ENCODE assay signal across 8 mouse cellular contexts in genomic region chr9:108490559-108491285, GRCm38 (mm10). TPM values are rescaled to one million over a fixed set of nuclear protein-coding genes. Genes with fewer than 3 reads are reported as not detected.
DNase-seq lines count a peak whose midpoint lies in the region; ATAC-seq and TF ChIP-seq lines count a peak whose summit lies in the region.

Usp19 (plus strand) TSS chr9:108490602.

- H3K9ac ChIP-seq in hindbrain, embryonic 13.5 days, result peak within 1 kb of the TSS; percentile 95

- DNase-seq in Patski (ENCODE audit: low read depth, low spot score), result peak; percentile 73
- peak; percentile 95 to 97 for DNase-seq in cerebellum, postnatal 14 days
- peak; percentile 91 to 92 for DNase-seq in frontal cortex, postnatal 14 days (ENCODE audit: low spot score in 2 of 2)
- peak; percentile 85 to 88 for DNase-seq in layer of hippocampus, postnatal 25 days (ENCODE audit: extremely low spot score in 1 of 2, low spot score in 1 of 2)
- peak; percentile 98 for DNase-seq in lung, postnatal 25 days (ENCODE audit: low spot score)
- DNase-seq in retina, embryonic 14.5 days (ENCODE audit: low spot score), result peak; percentile 95
- peak; percentile 94 for DNase-seq in thymus, postnatal 4 days

- no peak for TF ChIP-seq CTCF in Patski (IDR thresholded peaks at IDR 0.05)

- CTCF ChIA-PET in Patski (lab: Charles Lee), result no interaction called here

- peaks cover 57% of the 10 kb centered on the region for H3K36me3 ChIP-seq in hindbrain, embryonic 13.5 days

- ATAC-seq in Patski, result peak; percentile 81
- ATAC-seq in hindbrain, embryonic 13.5 days (ENCODE audit: low FRiP score), result peak; percentile 94

- under 1% methylated on average over 68 of the region's 69 CpGs for WGBS in hindbrain, embryonic 13.5 days

- POLR2A ChIA-PET in Patski (lab: Charles Lee), result interaction anchor here (0.5 to 5.5 kb wide), 5 partner anchors 11 to 73 kb away, joined by 3 to 30 read pairs (median 3); partner anchors contain the start of genes Lamb2 and Qars

- peak within 1 kb of the TSS; percentile 97 for H3K27ac ChIP-seq in hindbrain, embryonic 13.5 days

- in situ Hi-C loops in Patski (cut with MboI; ENCODE audit: low pct_unique_long_range_greater_than_20kb), result no loop called here

- H3K4me1 ChIP-seq in hindbrain, embryonic 13.5 days (replicated peaks), result peaks cover 26% of the 10 kb centered on the region

- H3K9me3 ChIP-seq in hindbrain, embryonic 13.5 days, result no peaks in the 10 kb centered on the region

- peak within 1 kb of the TSS; percentile 96 for H3K4me2 ChIP-seq in hindbrain, embryonic 13.5 days

- H3K27me3 ChIP-seq in Patski, result no peaks in the 10 kb centered on the region
- no peaks in the 10 kb centered on the region for H3K27me3 ChIP-seq in hindbrain, embryonic 13.5 days

- peak within 1 kb of the TSS; percentile 99 for H3K4me3 ChIP-seq in hindbrain, embryonic 13.5 days

RNA-seq across cellular contexts. Expression of gene Usp19, which starts in this region (rescaled TPM):
- polyA plus RNA-seq in Patski (2021), result 142 TPM
- 71.9 and 74.1 TPM in 2 replicates for polyA plus RNA-seq in hindbrain, embryonic 13.5 days (2015; fragmentation: Nextera tagmentation; extraction: Ambion mirVana)
- 100 to 1,000 TPM; 127 to 155 TPM for total RNA-seq in layer of hippocampus, postnatal 25 days (2021)

Comparison
In these comparisons a context has a peak if more than half of its experiments do, and no peak if none do; other contexts are left out.
1. Peak in every context shown above with its lines: DNase-seq, ATAC-seq, H3K4me3 ChIP-seq and H3K27ac ChIP-seq.